Mouse (Mus musculus) G1E (cell line): ENCODE measurements around the gene Mad1l1.

ENCODE experiments used
- CTCF ChIP-seq: IDR thresholded peaks from 2 replicates; pipeline ENCODE4 v1.5.1; 2012; ENCODE audit warnings: low read depth, low read length, inconsistent platforms, mixed read lengths
- GATA1 ChIP-seq: IDR thresholded peaks from 2 replicates; pipeline ENCODE4 v1.6.1; 2012; ENCODE audit warnings: borderline replicate concordance, low read length, inconsistent platforms, mixed read lengths
- POLR2AphosphoS5 ChIP-seq: IDR thresholded peaks from 2 replicates; pipeline ENCODE4 v1.6.1; 2012; ENCODE audit warnings: low read depth, low read length, inconsistent platforms; ENCODE audit not compliant: insufficient replicate concordance
- TAL1 ChIP-seq: conservative IDR thresholded peaks from 2 replicates; pipeline ENCODE4 v1.6.1; 2012; ENCODE audit warnings: low read depth, low read length, inconsistent platforms, mixed read lengths

DNA sequence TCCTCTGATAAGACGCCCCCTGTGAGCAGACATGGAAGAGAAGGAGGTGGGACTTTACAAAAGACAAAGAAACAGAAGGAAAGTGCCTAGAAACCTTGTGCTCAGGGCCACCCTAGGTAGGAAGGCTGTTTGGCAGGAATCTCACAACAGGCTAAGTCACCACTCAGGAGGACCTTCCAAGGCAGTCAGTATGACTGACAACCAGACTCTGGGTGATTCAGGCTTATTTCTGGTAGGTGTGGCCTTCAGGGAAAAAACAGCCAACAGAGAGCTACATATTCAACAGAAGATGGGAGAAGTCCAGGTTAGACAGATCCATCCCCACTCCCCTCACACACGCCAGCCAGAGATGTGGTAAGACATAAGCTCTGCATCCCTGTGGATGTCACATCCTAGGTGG lies 118.9 kb downstream of the Mad1l1 start:
- TF ChIP-seq CTCF (no peak), TAL1 (no peak), GATA1 (no peak), POLR2AphosphoS5 (no peak)
